Mouse (Mus musculus) cerebellum, postnatal 36 days (tissue): ENCODE measurements around the gene Utp3.

ENCODE experiments used
- DNase-seq, 2 experiments: peaks; one replicate each; pipeline ENCODE4 v3.0.0; 2021 to 2022; ENCODE audit warnings: mixed read lengths in 2 of 2

Gene Utp3

GRCm38 (mm10) chr5:88574829-88575228 is 20.6 kb downstream of the Utp3 start:
- no peak for DNase-seq

- DNase-seq = no peak
Measured at GRCm38 (mm10) chr5:88575506-88576338, 21.5 kb downstream of the Utp3 start.

- DNase-seq = no peak
Measured at GRCm38 (mm10) chr5:88580681-88581080, 26.4 kb downstream of the Utp3 start.

GRCm38 (mm10) chr5:88581343-88581742 is 27.1 kb downstream of the Utp3 start:
- no peak for DNase-seq

- DNase-seq = peak; percentile 83 to 90
Measured at GRCm38 (mm10) chr5:88583271-88584031, 29.2 kb downstream of the Utp3 start.

GRCm38 (mm10) chr5:88584061-88584460 is 29.8 kb downstream of the Utp3 start:
- DNase-seq = peak; percentile 47 to 63

GRCm38 (mm10) chr5:88586407-88587174 is 32.3 kb downstream of the Utp3 start:
- peak; percentile 77 to 79 for DNase-seq

- peak; percentile 22 to 28 for DNase-seq
Measured at GRCm38 (mm10) chr5:88587211-88587934, 33.1 kb downstream of the Utp3 start.

GRCm38 (mm10) chr5:88588481-88588880 is 34.2 kb downstream of the Utp3 start:
- DNase-seq = no peak

GRCm38 (mm10) chr5:88593421-88594172 is 39.3 kb downstream of the Utp3 start:
- no peak for DNase-seq

GRCm38 (mm10) chr5:88594173-88594569 is 39.9 kb downstream of the Utp3 start:
- DNase-seq = no peak

GRCm38 (mm10) chr5:88595537-88596455 is 41.5 kb downstream of the Utp3 start:
- no peak for DNase-seq

- DNase-seq = no peak
Measured at GRCm38 (mm10) chr5:88598961-88599360, 44.7 kb downstream of the Utp3 start.

- no peak for DNase-seq
Measured at GRCm38 (mm10) chr5:88602030-88602429, 47.8 kb downstream of the Utp3 start.

GRCm38 (mm10) chr5:88602713-88603112 is 48.5 kb downstream of the Utp3 start:
- DNase-seq = no peak

GRCm38 (mm10) chr5:88604046-88604445 is 49.8 kb downstream of the Utp3 start:
- DNase-seq = no peak

GRCm38 (mm10) chr5:88604641-88605358 is 50.5 kb downstream of the Utp3 start:
- DNase-seq = no peak
